Mouse (Mus musculus) G1E (cell line): ENCODE measurements around the gene Clec4b1. TPM values are rescaled to one million over a fixed set of nuclear protein-coding genes. Genes with fewer than 3 reads are reported as not detected.
"Not testable (repeated sequence)": the region's sequence is repeated elsewhere in the genome, so short reads cannot be mapped to it uniquely, and the experiment has no call there.

Source experiments
- ATAC-seq: 2 replicates; pipeline ENCODE4 v1.8.0; 2016; ENCODE audit warnings: mild to moderate bottlenecking; ENCODE audit not compliant: insufficient number of reproducible peaks, poor library complexity, low FRiP score, severe bottlenecking; ENCODE audit errors: extremely low read depth
- DNase-seq: peaks from one replicate; pipeline ENCODE4 v3.0.0; 2012; ENCODE audit warnings: low spot score
- H3K27me3 ChIP-seq: 2 replicates; pipeline ENCODE4 v1.6.1; 2012; ENCODE audit warnings: mild to moderate bottlenecking, low read length, inconsistent platforms; ENCODE audit not compliant: insufficient read depth
- H3K36me3 ChIP-seq: replicated peaks from 2 replicates; pipeline ENCODE3; 2012; ENCODE audit warnings: mild to moderate bottlenecking, inconsistent platforms
- H3K4me1 ChIP-seq: 2 replicates; pipeline ENCODE4 v1.6.1; 2012; ENCODE audit warnings: low read depth, low read length, inconsistent platforms, mixed read lengths; ENCODE audit not compliant: insufficient read depth
- H3K4me3 ChIP-seq: 2 replicates; pipeline ENCODE4 v1.5.1; 2012; ENCODE audit warnings: low read depth, mild to moderate bottlenecking, inconsistent platforms, low read length, moderate library complexity, mixed read lengths
- H3K9me3 ChIP-seq: replicated peaks from 2 replicates; pipeline ENCODE4 v1.6.1; 2012; ENCODE audit warnings: inconsistent platforms
- CTCF ChIP-seq: IDR thresholded peaks from 2 replicates; pipeline ENCODE4 v1.5.1; 2012; ENCODE audit warnings: low read depth, low read length, inconsistent platforms, mixed read lengths
- GATA1 ChIP-seq: IDR thresholded peaks from 2 replicates; pipeline ENCODE4 v1.6.1; 2012; ENCODE audit warnings: borderline replicate concordance, low read length, inconsistent platforms, mixed read lengths
- GATA2 ChIP-seq: IDR thresholded peaks from 2 replicates; pipeline ENCODE4 v1.6.1; 2012; ENCODE audit warnings: low read depth, low read length, inconsistent platforms, borderline replicate concordance
- POLR2AphosphoS5 ChIP-seq: IDR thresholded peaks from 2 replicates; pipeline ENCODE4 v1.6.1; 2012; ENCODE audit warnings: low read depth, low read length, inconsistent platforms; ENCODE audit not compliant: insufficient replicate concordance
- TAL1 ChIP-seq: conservative IDR thresholded peaks from 2 replicates; pipeline ENCODE4 v1.6.1; 2012; ENCODE audit warnings: low read depth, low read length, inconsistent platforms, mixed read lengths
- polyA plus RNA-seq: library from polyadenylated mRNA; stranded (reverse); fragments of >175 nt; gene quantifications from 2 replicates; pipeline ENCODE4 v1.2.3, GENCODE M21; 2012
- total RNA-seq, 2 experiments: library from RNA; stranded (forward) in 1 of 2; stranded (reverse) in 1 of 2; fragments of 200-1000 nt in 1 of 2; fragments of >200 nt in 1 of 2; fragmentation: Nextera tagmentation in 1 of 2; gene quantifications; 2 replicates each; pipeline ENCODE4 v1.2.3; 2014 to 2017

Gene Clec4b1
- total RNA-seq (2014; fragmentation: Nextera tagmentation) (not detected in 2 replicates), total RNA-seq (2017) (not detected in 2 replicates), polyA plus RNA-seq (not detected in 2 replicates)

DNA sequence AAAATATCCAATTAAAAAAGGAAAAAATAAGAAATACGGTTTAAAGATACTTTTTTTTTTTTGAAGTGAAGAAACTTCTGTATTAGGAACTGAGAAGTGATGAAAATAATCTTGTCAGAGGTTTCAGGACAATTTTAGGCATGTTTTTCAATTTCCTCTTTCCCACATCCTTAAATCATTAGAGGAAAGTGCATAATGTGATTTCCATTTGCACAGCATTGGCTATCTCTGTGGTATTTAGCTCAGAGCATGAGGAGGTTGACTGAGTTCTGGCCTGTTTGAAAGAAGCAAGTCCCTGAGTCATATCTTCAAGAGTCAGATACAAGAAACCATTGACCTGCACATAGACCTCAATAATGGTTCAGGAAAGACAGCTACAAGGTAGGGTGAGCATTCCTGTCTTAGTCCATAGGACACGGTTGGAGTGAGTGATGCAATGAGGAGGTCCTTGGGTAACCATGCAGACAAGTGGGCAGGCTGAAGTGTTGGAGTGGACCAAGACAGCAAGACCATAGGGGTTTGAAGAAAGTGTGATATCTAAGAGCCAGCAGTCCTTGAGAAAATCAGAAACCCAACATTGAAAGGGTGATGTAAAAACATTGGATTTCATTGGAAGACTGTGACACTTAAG is at the start of gene Clec4b1:
TSS of gene Clec4b1 (plus strand) at position 221 of the 631 bp plus-strand sequence.
- DNase-seq, result no peak
- no peaks in the 10 kb centered on the region for H3K4me1 ChIP-seq
- no peaks in the 10 kb centered on the region for H3K9me3 ChIP-seq
- TF ChIP-seq CTCF (no peak), TAL1 (no peak), GATA1 (no peak), GATA2 (no peak), POLR2AphosphoS5 (no peak)
- no peaks in the 10 kb centered on the region for H3K36me3 ChIP-seq
- no peaks in the 10 kb centered on the region for H3K27me3 ChIP-seq
- ATAC-seq, result no peak
- H3K4me3 ChIP-seq, result no peak within 1 kb of the TSS

DNA sequence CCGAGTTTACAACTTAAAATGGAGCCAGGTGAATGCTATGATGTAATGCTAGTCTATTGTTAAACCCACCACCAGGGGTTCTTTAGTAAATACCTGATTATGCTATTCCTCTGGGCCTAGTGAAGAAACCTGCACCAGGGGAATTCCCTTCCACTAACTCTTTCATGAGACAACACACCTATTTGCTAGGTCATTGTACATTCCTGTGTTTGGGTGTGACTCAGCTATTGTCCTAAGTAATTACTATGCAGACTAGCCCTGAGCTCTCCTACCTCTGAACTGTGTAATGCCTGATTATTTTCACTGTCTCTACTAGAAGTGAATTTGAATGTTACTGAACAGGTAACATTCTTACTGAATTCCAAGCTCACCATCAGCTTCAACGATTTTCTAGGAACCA is 45.1 kb upstream of the Clec4b1 start:
- H3K27me3 ChIP-seq, H3K4me1 ChIP-seq, H3K4me3 ChIP-seq, DNase-seq, H3K36me3 ChIP-seq, H3K9me3 ChIP-seq, ATAC-seq: not testable (repeated sequence)

DNA sequence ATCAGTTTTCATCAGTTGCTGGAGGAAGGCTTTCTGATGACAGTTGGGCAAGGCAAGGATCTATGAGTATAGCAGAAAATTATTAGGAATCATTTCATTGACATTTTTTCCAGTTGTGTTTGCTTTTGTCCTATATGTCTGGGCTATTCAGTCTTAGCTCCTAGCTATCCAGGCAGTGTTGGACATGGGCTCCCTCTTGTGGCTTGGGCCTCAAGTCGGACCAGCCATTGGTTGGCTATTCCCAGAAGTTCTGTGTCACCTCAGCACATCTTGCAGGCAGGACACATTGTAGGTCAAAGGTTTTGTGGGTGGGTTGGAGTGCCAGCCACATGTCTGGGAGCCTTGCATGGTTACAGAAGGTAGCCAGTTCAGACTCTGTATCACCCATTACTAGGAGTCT is 44.2 kb upstream of the Clec4b1 start:
- TF ChIP-seq TAL1 (no peak), CTCF (no peak), GATA2 (no peak), GATA1 (no peak), POLR2AphosphoS5 (no peak)
- Histone ChIP-seq H3K36me3 (no peaks in the 10 kb centered on the region), H3K27me3 (no peaks in the 10 kb centered on the region), H3K4me1 (no peaks in the 10 kb centered on the region), H3K9me3 (no peaks in the 10 kb centered on the region), H3K4me3 (no peak overlapping the region)
- DNase-seq, result no peak
- ATAC-seq, result no peak

DNA sequence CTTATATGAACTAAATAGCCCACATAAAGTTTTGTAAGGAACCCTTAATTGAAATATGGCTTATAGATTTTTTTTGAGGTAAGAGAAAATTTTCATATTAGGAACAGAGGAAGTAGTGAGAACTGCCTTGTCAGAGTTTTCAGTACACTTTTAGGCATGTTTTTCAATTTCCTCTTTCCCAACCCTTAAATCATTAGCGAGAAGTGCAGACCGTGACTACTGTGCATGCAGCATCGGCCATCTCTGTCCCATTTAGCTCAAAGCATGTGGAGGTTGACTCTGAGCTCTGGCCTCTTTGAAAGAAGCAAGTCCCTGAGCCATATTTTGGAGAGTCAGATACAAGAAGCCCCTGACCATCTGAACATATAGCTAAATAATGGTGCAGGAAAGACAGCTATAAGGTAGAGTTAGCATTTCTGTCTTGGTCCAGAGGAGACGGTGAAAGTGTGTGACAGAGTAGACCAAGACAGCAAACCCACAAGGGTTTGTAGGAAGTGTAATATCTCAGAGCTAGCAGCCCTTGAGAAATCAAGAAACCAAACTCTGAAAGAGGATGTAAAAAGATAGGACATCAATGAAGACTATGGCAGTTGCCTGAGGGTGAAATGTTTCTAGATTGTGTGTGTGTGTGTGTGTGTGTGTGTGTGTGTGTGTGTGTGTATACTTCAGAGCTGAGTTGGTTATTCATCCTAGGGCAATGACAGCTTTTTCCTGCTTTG is 45.5 kb downstream of the Clec4b1 start:
- Histone ChIP-seq H3K4me1 (no peaks in the 10 kb centered on the region), H3K9me3 (no peaks in the 10 kb centered on the region), H3K36me3 (no peaks in the 10 kb centered on the region), H3K4me3 (no peak overlapping the region), H3K27me3 (no peaks in the 10 kb centered on the region)
- no peak for ATAC-seq
- DNase-seq, result no peak
- no peak for TF ChIP-seq POLR2AphosphoS5
- no peak for TF ChIP-seq GATA1
- TF ChIP-seq CTCF, result no peak
- TF ChIP-seq GATA2, result no peak
- TF ChIP-seq TAL1, result no peak

DNA sequence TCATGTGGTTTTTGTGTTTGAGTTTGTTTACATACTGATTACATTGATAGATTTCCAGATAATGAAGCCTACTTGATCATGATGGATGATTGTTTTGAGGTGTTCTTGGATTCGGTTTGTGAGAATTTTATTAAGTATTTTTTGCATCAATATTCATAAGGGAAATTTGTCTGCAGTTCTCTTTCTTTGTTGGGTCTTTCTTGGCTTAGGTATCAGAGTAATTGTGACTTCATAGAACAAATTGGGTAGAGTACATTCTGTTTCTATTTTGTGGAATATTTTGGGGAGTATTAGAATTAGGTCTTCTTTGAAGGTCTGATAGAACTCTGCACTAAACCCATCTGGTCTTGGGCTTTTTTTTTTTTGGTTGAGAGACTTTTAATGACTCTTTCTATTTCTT is 56.4 kb downstream of the Clec4b1 start, which contains the start of gene Clec4a2:
TSS of gene Clec4a2 (plus strand) at position 301 of the 400 bp plus-strand sequence.
- H3K27me3 ChIP-seq, ATAC-seq, H3K4me1 ChIP-seq, DNase-seq, H3K4me3 ChIP-seq, H3K9me3 ChIP-seq, H3K36me3 ChIP-seq: not testable (repeated sequence)

Other genes with a start within 250 kb of the Clec4b1 start
- 375 and 431 TPM in 2 replicates for gene Slc2a3, start 248.3 kb upstream of the Clec4b1 start, total RNA-seq (2014; fragmentation: Nextera tagmentation)
- 371 and 387 TPM in 2 replicates for gene Slc2a3, start 248.3 kb upstream of the Clec4b1 start, total RNA-seq (2017)
- gene Slc2a3, start 248.3 kb upstream of the Clec4b1 start, polyA plus RNA-seq, result 73.2 and 97.6 TPM in 2 replicates
- gene Foxj2, start 230.0 kb upstream of the Clec4b1 start, total RNA-seq (2014; fragmentation: Nextera tagmentation), result 24.3 and 27.8 TPM in 2 replicates
- 3.9 and 4.0 TPM in 2 replicates for gene Foxj2, start 230.0 kb upstream of the Clec4b1 start, total RNA-seq (2017)
- 18.6 and 20.5 TPM in 2 replicates for gene Foxj2, start 230.0 kb upstream of the Clec4b1 start, polyA plus RNA-seq
- not detected in 2 replicates for gene C3ar1, start 193.8 kb upstream of the Clec4b1 start, total RNA-seq (2014; fragmentation: Nextera tagmentation)
- 0.23 and 0.38 TPM in 2 replicates for gene C3ar1, start 193.8 kb upstream of the Clec4b1 start, total RNA-seq (2017)
- gene C3ar1, start 193.8 kb upstream of the Clec4b1 start, polyA plus RNA-seq, result not detected in 2 replicates
- 30.8 and 40.5 TPM in 2 replicates for gene Necap1, start 175.5 kb upstream of the Clec4b1 start, total RNA-seq (2014; fragmentation: Nextera tagmentation)
- gene Necap1, start 175.5 kb upstream of the Clec4b1 start, total RNA-seq (2017), result 19.4 and 19.9 TPM in 2 replicates
- gene Necap1, start 175.5 kb upstream of the Clec4b1 start, polyA plus RNA-seq, result 8.1 and 10.4 TPM in 2 replicates
- gene Clec4a1, start 128.1 kb upstream of the Clec4b1 start, total RNA-seq (2014; fragmentation: Nextera tagmentation), result 2.0 TPM in 1 of 2 replicates, not detected in the other
- 0.05 TPM in 1 of 2 replicates, not detected in the other for gene Clec4a1, start 128.1 kb upstream of the Clec4b1 start, total RNA-seq (2017)
- not detected in 2 replicates for gene Clec4a1, start 128.1 kb upstream of the Clec4b1 start, polyA plus RNA-seq
- gene Clec4a3, start 97.4 kb upstream of the Clec4b1 start, total RNA-seq (2014; fragmentation: Nextera tagmentation), result not detected in 2 replicates
- not detected in 2 replicates for gene Clec4a3, start 97.4 kb upstream of the Clec4b1 start, total RNA-seq (2017)
- gene Clec4a3, start 97.4 kb upstream of the Clec4b1 start, polyA plus RNA-seq, result not detected in 2 replicates
- not detected in 2 replicates for gene Clec4a4, start 59.6 kb upstream of the Clec4b1 start, total RNA-seq (2014; fragmentation: Nextera tagmentation)
- not detected in 2 replicates for gene Clec4a4, start 59.6 kb upstream of the Clec4b1 start, total RNA-seq (2017)
- gene Clec4a4, start 59.6 kb upstream of the Clec4b1 start, polyA plus RNA-seq, result not detected in 2 replicates
- 1.9 TPM in 1 of 2 replicates, not detected in the other for gene Clec4a2, start 56.5 kb downstream of the Clec4b1 start, total RNA-seq (2014; fragmentation: Nextera tagmentation)
- gene Clec4a2, start 56.5 kb downstream of the Clec4b1 start, total RNA-seq (2017), result 0.41 and 0.60 TPM in 2 replicates
- gene Clec4a2, start 56.5 kb downstream of the Clec4b1 start, polyA plus RNA-seq, result 0.22 TPM in 1 of 2 replicates, not detected in the other
- gene Clec4b2, start 122.9 kb downstream of the Clec4b1 start, total RNA-seq (2014; fragmentation: Nextera tagmentation), result not detected in 2 replicates
- not detected in 2 replicates for gene Clec4b2, start 122.9 kb downstream of the Clec4b1 start, total RNA-seq (2017)
- gene Clec4b2, start 122.9 kb downstream of the Clec4b1 start, polyA plus RNA-seq, result not detected in 2 replicates
- gene Clec4n, start 179.9 kb downstream of the Clec4b1 start, total RNA-seq (2014; fragmentation: Nextera tagmentation), result not detected in 2 replicates
- 1.5 and 3.5 TPM in 2 replicates for gene Clec4n, start 179.9 kb downstream of the Clec4b1 start, total RNA-seq (2017)
- gene Clec4n, start 179.9 kb downstream of the Clec4b1 start, polyA plus RNA-seq, result not detected in 2 replicates
- 18.9 and 28.7 TPM in 2 replicates for gene Clec4d, start 212.1 kb downstream of the Clec4b1 start, total RNA-seq (2014; fragmentation: Nextera tagmentation)
- gene Clec4d, start 212.1 kb downstream of the Clec4b1 start, total RNA-seq (2017), result 12.6 and 14.1 TPM in 2 replicates
- 0.44 and 0.91 TPM in 2 replicates for gene Clec4d, start 212.1 kb downstream of the Clec4b1 start, polyA plus RNA-seq
- 20.8 and 24.5 TPM in 2 replicates for gene Clec4e, start 239.9 kb downstream of the Clec4b1 start, total RNA-seq (2014; fragmentation: Nextera tagmentation)
- gene Clec4e, start 239.9 kb downstream of the Clec4b1 start, total RNA-seq (2017), result 13.6 and 14.9 TPM in 2 replicates
- gene Clec4e, start 239.9 kb downstream of the Clec4b1 start, polyA plus RNA-seq, result 0.20 and 0.29 TPM in 2 replicates